Mouse (Mus musculus): Measurements from ENCODE around the gene Zscan4e. TPM values are rescaled to one million over a fixed set of nuclear protein-coding genes. Genes with fewer than 3 reads are reported as not detected.

The Zscan4e gene
- polyA plus RNA-seq (2017; shearing (Covaris generic)) = not detected

GRCm38 (mm10) chr7:11310582-11310981 is at the start of gene Zscan4e:
Gene Zscan4e (minus strand): TSS chr7:11310682.

Other genes with a start within 250 kb of the Zscan4e start
- gene Zscan4-ps1, start 241.0 kb downstream of the Zscan4e start, polyA plus RNA-seq (2017; shearing (Covaris generic)) = not detected
- gene Zscan4d, start 144.5 kb downstream of the Zscan4e start, polyA plus RNA-seq (2017; shearing (Covaris generic)) = not detected
- not detected for gene Zscan4f, start 87.2 kb upstream of the Zscan4e start, polyA plus RNA-seq (2017; shearing (Covaris generic))
- gene Zscan4-ps2, start 203.6 kb upstream of the Zscan4e start, polyA plus RNA-seq (2017; shearing (Covaris generic)) = not detected

Data from activated CD4-positive, CD25-positive, alpha-beta regulatory T cell, adult 9 weeks (primary cell).